Mouse (Mus musculus): ENCODE measurements around the gene Tspan10. TPM values are rescaled to one million over a fixed set of nuclear protein-coding genes. Genes with fewer than 3 reads are reported as not detected.

Gene Tspan10
- total RNA-seq (2023), result 57.3 TPM

GRCm38 (mm10) chr11:120442344-120442743 lies at the start of gene Tspan10:
Gene Tspan10 (plus strand): TSS chr11:120442644.

GRCm38 (mm10) chr11:120437152-120437856 lies 5.1 kb upstream of the Tspan10 start, which contains the start of gene Nploc4:
Gene Nploc4 (minus strand): TSS chr11:120437708.

GRCm38 (mm10) chr11:120453306-120453705 lies 10.9 kb downstream of the Tspan10 start, which contains the start of gene Pde6g:
Gene Pde6g (minus strand): TSS chr11:120453500.

GRCm38 (mm10) chr11:120457772-120458751 lies 15.6 kb downstream of the Tspan10 start, which contains the start of the genes Oxld1 and Ccdc137:
Gene Oxld1 (minus strand): TSS chr11:120458068.
Gene Ccdc137 (plus strand): TSS chr11:120458115.

GRCm38 (mm10) chr11:120467051-120467735 lies 24.7 kb downstream of the Tspan10 start, which contains the start of gene Arl16:
Gene Arl16 (minus strand): TSS chr11:120467607.

GRCm38 (mm10) chr11:120484265-120484981 lies 42.0 kb downstream of the Tspan10 start, which contains the start of gene Mrpl12:
Gene Mrpl12 (plus strand): TSS chr11:120484613.

GRCm38 (mm10) chr11:120491317-120492023 lies 49.0 kb downstream of the Tspan10 start, which contains the start of gene Slc25a10:
Gene Slc25a10 (plus strand): TSS chr11:120491840.

Other genes starting within 250 kb of the Tspan10 start
- 0.32 TPM for gene Bahcc1, start 209.7 kb upstream of the Tspan10 start, total RNA-seq (2023)
- 1,148 TPM for gene Actg1, start 94.1 kb upstream of the Tspan10 start, total RNA-seq (2023)
- gene Fscn2, start 81.1 kb upstream of the Tspan10 start, total RNA-seq (2023), result 1.1 TPM
- gene Faap100, start 63.9 kb upstream of the Tspan10 start, total RNA-seq (2023), result 25.7 TPM
- 58.8 TPM for gene Nploc4, start 4.9 kb upstream of the Tspan10 start, total RNA-seq (2023)
- gene Pde6g, start 10.9 kb downstream of the Tspan10 start, total RNA-seq (2023), result 0.67 TPM
- gene Oxld1, start 15.4 kb downstream of the Tspan10 start, total RNA-seq (2023), result 3.7 TPM
- gene Ccdc137, start 15.5 kb downstream of the Tspan10 start, total RNA-seq (2023), result 35.0 TPM
- gene Arl16, start 25.0 kb downstream of the Tspan10 start, total RNA-seq (2023), result 12.6 TPM
- gene Mrpl12, start 42.0 kb downstream of the Tspan10 start, total RNA-seq (2023), result 32.6 TPM
- 9.1 TPM for gene Slc25a10, start 49.2 kb downstream of the Tspan10 start, total RNA-seq (2023)
- gene Gcgr, start 88.1 kb downstream of the Tspan10 start, total RNA-seq (2023), result not detected
- gene Mcrip1, start 107.1 kb downstream of the Tspan10 start, total RNA-seq (2023), result 37.9 TPM
- not detected for gene Ppp1r27, start 108.5 kb downstream of the Tspan10 start, total RNA-seq (2023)
- gene P4hb, start 130.6 kb downstream of the Tspan10 start, total RNA-seq (2023), result 114 TPM
- gene Arhgdia, start 139.0 kb downstream of the Tspan10 start, total RNA-seq (2023), result 372 TPM
- 104 TPM for gene Alyref, start 155.7 kb downstream of the Tspan10 start, total RNA-seq (2023)
- 57.5 TPM for gene Anapc11, start 155.8 kb downstream of the Tspan10 start, total RNA-seq (2023)
- gene Npb, start 165.8 kb downstream of the Tspan10 start, total RNA-seq (2023), result 6.0 TPM
- 152 TPM for gene Pcyt2, start 175.3 kb downstream of the Tspan10 start, total RNA-seq (2023)
- gene Sirt7, start 182.6 kb downstream of the Tspan10 start, total RNA-seq (2023), result 96.6 TPM
- gene Mafg, start 191.0 kb downstream of the Tspan10 start, total RNA-seq (2023), result 53.1 TPM
- 2.8 TPM for gene Pycr1, start 201.1 kb downstream of the Tspan10 start, total RNA-seq (2023)
- gene Myadml2, start 205.5 kb downstream of the Tspan10 start, total RNA-seq (2023), result not detected
- gene Notum, start 218.5 kb downstream of the Tspan10 start, total RNA-seq (2023), result not detected
- 106 TPM for gene Aspscr1, start 230.3 kb downstream of the Tspan10 start, total RNA-seq (2023)

Measured in CD4-positive naive resting alpha-beta T cell, adult 76 days (primary cell).